ENCODE assay signal across 11 mouse cellular contexts in the genomic region with DNA sequence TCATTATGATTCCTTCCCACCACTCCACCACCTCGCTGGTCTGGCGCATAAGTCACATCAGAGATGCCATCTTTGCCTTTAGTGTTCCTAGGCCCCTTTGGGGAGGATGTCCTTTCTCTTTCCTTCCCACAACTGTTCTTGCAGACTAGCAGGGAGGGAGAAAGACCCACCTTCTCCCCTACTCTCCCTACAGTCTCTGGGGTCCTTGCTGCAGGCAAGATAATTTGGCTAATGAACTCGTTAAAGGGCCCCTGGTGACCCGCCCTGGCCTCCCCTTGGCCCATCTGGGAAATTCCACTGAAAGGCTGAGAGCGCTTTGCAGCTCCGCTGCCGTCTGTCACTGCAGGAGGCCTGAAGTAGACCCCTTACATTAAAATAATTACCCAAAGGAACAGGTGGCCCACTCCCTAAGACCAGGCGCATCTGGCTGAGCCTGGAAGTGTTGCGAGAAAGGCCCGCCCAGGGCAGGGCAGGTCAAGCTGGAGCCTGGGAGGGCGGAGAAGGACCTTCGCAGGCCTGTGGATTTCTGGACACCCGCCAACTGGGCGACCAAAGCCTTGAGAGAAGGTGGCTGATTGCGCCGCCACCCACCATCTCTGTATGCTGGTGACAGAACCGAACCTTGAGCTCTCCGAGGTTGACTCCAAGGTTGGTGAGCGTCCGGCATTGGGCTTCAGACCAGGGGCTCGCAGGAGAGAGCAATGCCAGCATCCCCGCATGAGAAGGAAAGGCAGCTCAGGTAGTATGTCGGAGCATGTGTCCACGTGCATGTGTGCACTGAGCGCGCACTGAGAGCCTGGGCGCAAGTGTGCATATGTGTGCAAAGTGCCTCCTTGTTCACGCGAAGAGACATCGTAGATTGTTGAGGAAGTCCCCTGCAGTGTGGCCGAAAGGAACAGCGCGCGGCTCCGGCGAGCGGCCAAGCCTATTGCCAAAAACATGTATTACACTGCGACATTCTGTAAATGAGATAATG. TPM values are rescaled to one million over a fixed set of nuclear protein-coding genes. Genes with fewer than 3 reads are reported as not detected.
DNase-seq lines count a peak whose midpoint lies in the region; ATAC-seq lines count a peak whose summit lies in the region.
"Had no signal": no experiment of that assay in that cellular context is flagged by ENCODE, and none has a peak within 500 bp of the region (broad histone marks: within the 10 kb centered on the region; RNA-seq: fewer than 3 reads in every experiment).

No protein-coding gene starts in this region.

- H3K9me3 ChIP-seq in heart, embryonic 13.5 days = no peaks in the 10 kb centered on the region
- no peaks in the 10 kb centered on the region for H3K9me3 ChIP-seq in neural tube, embryonic 15.5 days (replicated peaks)
- H3K9me3 ChIP-seq in stomach, embryonic 15.5 days = no peaks in the 10 kb centered on the region

- WGBS in heart, embryonic 13.5 days = 4% methylated on average over 38 of the region's 38 CpGs
- WGBS in neural tube, embryonic 15.5 days = 2% methylated on average over 38 of the region's 38 CpGs
- WGBS in stomach, embryonic 15.5 days = 5% methylated on average over 38 of the region's 38 CpGs

- H3K4me3 ChIP-seq in heart, embryonic 13.5 days = peak overlapping the region; percentile 28
- no peak overlapping the region for H3K4me3 ChIP-seq in neural tube, embryonic 15.5 days (replicated peaks)
- peak overlapping the region; percentile 13; the same call in 1 of the 2 replicates for H3K4me3 ChIP-seq in stomach, embryonic 15.5 days (replicated peaks)

- H3K27ac ChIP-seq in heart, embryonic 13.5 days (replicated peaks) = no peak overlapping the region
- no peak overlapping the region for H3K27ac ChIP-seq in neural tube, embryonic 15.5 days (replicated peaks)
- H3K27ac ChIP-seq in stomach, embryonic 15.5 days = no peak overlapping the region

- DNase-seq in heart, adult 9 months (ENCODE audit: low spot score in 2 of 2) = no peak
- peak; percentile 55 for DNase-seq in neural tube, embryonic 10.5 days (ENCODE audit: extremely low spot score, low spot score)
- no peak for DNase-seq in natural killer cell, adult 2 months (ENCODE audit: low spot score in 2 of 2)
- DNase-seq in spleen, adult 18-20 months = no peak
- DNase-seq: thymus, postnatal 25 days had no signal

- H3K4me1 ChIP-seq in heart, embryonic 13.5 days = peaks cover 9% of the 10 kb centered on the region
- H3K4me1 ChIP-seq in neural tube, embryonic 15.5 days = peaks cover 7% of the 10 kb centered on the region
- peaks cover 5% of the 10 kb centered on the region; the same call in 1 of the 2 replicates for H3K4me1 ChIP-seq in stomach, embryonic 15.5 days

- ATAC-seq in heart, embryonic 13.5 days (ENCODE audit: extremely low read depth, insufficient number of reproducible peaks, low FRiP score, low TSS enrichment) = no peak
- ATAC-seq in neural tube, embryonic 15.5 days (ENCODE audit: low FRiP score) = no peak
- ATAC-seq in granulocyte monocyte progenitor cell, adult 5-6 weeks (replicated peaks; ENCODE audit: poor library complexity, severe bottlenecking) = peak; percentile 44; the same call in 1 of the 2 replicates
- peak; percentile 50; the same call in 1 of the 2 replicates for ATAC-seq in stomach, embryonic 15.5 days (ENCODE audit: insufficient read depth, low FRiP score, low read depth)

- peak overlapping the region; percentile 45 for H3K4me2 ChIP-seq in heart, embryonic 13.5 days
- H3K4me2 ChIP-seq in neural tube, embryonic 15.5 days = no peak overlapping the region
- H3K4me2 ChIP-seq in stomach, embryonic 15.5 days = peak overlapping the region; percentile 46

- no peaks in the 10 kb centered on the region for H3K36me3 ChIP-seq in heart, embryonic 13.5 days
- no peaks in the 10 kb centered on the region for H3K36me3 ChIP-seq in neural tube, embryonic 15.5 days
- no peaks in the 10 kb centered on the region for H3K36me3 ChIP-seq in stomach, embryonic 15.5 days

- peaks cover 99% of the 10 kb centered on the region for H3K27me3 ChIP-seq in heart, embryonic 13.5 days (replicated peaks)
- H3K27me3 ChIP-seq in neural tube, embryonic 15.5 days (replicated peaks) = peaks cover 97% of the 10 kb centered on the region
- H3K27me3 ChIP-seq in stomach, embryonic 15.5 days (replicated peaks) = peaks cover 76% of the 10 kb centered on the region

- H3K9ac ChIP-seq in heart, embryonic 13.5 days = no peak overlapping the region
- no peak overlapping the region for H3K9ac ChIP-seq in neural tube, embryonic 15.5 days (replicated peaks)
- no peak overlapping the region for H3K9ac ChIP-seq in stomach, embryonic 15.5 days

RNA-seq across cellular contexts. Expression of gene Mnx1, which starts 7.0 kb away (rescaled TPM):
- not detected in 2 replicates for polyA plus RNA-seq in heart, embryonic 13.5 days (2015; fragmentation: Nextera tagmentation; extraction: Ambion mirVana)
- polyA plus RNA-seq in neural tube, embryonic 15.5 days (2015; fragmentation: Nextera tagmentation; extraction: Ambion mirVana) = 0.95 and 1.3 TPM in 2 replicates
- not detected in 2 replicates for total RNA-seq in granulocyte monocyte progenitor cell, adult 5-6 weeks (2014; fragmentation: Nextera tagmentation)
- not detected in 2 replicates for total RNA-seq in granulocyte monocyte progenitor cell, adult 5-6 weeks (2017)
- 2.2 and 3.1 TPM in 2 replicates for polyA plus RNA-seq in stomach, embryonic 15.5 days (2015; fragmentation: Nextera tagmentation; extraction: Ambion mirVana)
- total RNA-seq: left cerebral cortex, postnatal 14 days; megakaryocyte-erythroid progenitor cell, adult 5-6 weeks had no signal

RNA-seq across cellular contexts. Expression of gene Nom1, which starts 50.8 kb away (rescaled TPM):
- 15.5 and 17.0 TPM in 2 replicates for polyA plus RNA-seq in heart, embryonic 13.5 days (2015; fragmentation: Nextera tagmentation; extraction: Ambion mirVana)
- 16.2 and 23.1 TPM in 2 replicates for polyA plus RNA-seq in neural tube, embryonic 15.5 days (2015; fragmentation: Nextera tagmentation; extraction: Ambion mirVana)
- total RNA-seq in granulocyte monocyte progenitor cell, adult 5-6 weeks (2014; fragmentation: Nextera tagmentation) = 15.4 and 31.0 TPM in 2 replicates
- total RNA-seq in granulocyte monocyte progenitor cell, adult 5-6 weeks (2017) = 14.3 and 23.8 TPM in 2 replicates
- polyA plus RNA-seq in stomach, embryonic 15.5 days (2015; fragmentation: Nextera tagmentation; extraction: Ambion mirVana) = 22.8 and 29.5 TPM in 2 replicates

Comparison
In these comparisons a context has a peak if more than half of its experiments do, and no peak if none do; other contexts are left out.
1. ATAC-seq: peak in granulocyte monocyte progenitor cell, adult 5-6 weeks (single experiment) and stomach, embryonic 15.5 days (single experiment); none in heart, embryonic 13.5 days (single experiment) and neural tube, embryonic 15.5 days (single experiment).